Comparison of ENCODE assay signal across 5 mouse cellular contexts in genomic region chr1:93935378-93935777, GRCm38 (mm10).
A peak's percentile ranks its signal among the peaks of the same experiment; 100 is the strongest.
DNase-seq lines count a peak whose midpoint lies in the region.

No protein-coding gene starts in this region.

- DNase-seq in cerebellum, adult 11 months, result peak; percentile 15
- DNase-seq in cerebellum, adult 18-20 months, result peak; percentile 18 to 25
- DNase-seq in cerebellum, adult 8-10 months, result peak; percentile 22
- DNase-seq in cerebellum, adult 9-11 months, result peak; percentile 53
- DNase-seq in heart, adult 11 months, result peak; percentile 42

Comparison
In these comparisons a context has a peak if more than half of its experiments do, and no peak if none do; other contexts are left out.
1. Peak in every context shown above with its lines: DNase-seq.